ENCODE assay signal across 12 mouse cellular contexts in the genomic region with DNA sequence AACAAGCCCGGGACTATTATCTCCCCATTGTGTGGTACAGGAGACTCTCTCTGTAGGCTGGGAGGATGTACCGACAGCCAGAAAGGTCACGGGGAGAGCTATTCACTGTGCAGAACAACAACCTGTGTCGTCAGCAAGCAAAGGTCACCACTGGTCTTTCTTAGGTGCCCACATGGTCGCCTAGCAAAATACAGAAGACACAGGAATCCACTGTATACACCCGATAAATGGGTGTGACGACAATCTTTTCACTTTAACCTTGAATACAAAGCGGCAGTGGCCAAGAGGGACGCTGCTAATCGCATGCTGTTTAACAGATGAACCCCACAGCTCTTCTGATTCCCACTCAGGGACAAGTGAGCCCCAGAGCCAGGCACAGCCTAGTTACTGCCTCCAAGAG.
DNase-seq lines count a peak whose midpoint lies in the region; ATAC-seq and TF ChIP-seq lines count a peak whose summit lies in the region.
"Had no signal": no experiment of that assay in that cellular context is flagged by ENCODE, and none has a peak within 500 bp of the region (broad histone marks: within the 10 kb centered on the region; RNA-seq: fewer than 3 reads in every experiment).

No protein-coding gene starts in this region.

- no peak for TF ChIP-seq CTCF in left cerebral cortex, adult 2 months (IDR thresholded peaks at IDR 0.05)

- 58% methylated on average over 10 of the region's 10 CpGs for WGBS in forebrain, embryonic 15.5 days
- 89% methylated on average over 10 of the region's 10 CpGs for WGBS in limb, embryonic 10.5 days

- peak overlapping the region; percentile 30; the same call in 1 of the 2 replicates for H3K4me3 ChIP-seq in left cerebral cortex, adult 2 months
- H3K4me3 ChIP-seq in forebrain, embryonic 15.5 days: no peak overlapping the region
- H3K4me3 ChIP-seq in limb, embryonic 10.5 days: no peak overlapping the region
- H3K4me3 ChIP-seq: kidney, embryonic 15.5 days had no signal

- H3K9me3 ChIP-seq in forebrain, embryonic 15.5 days: no peaks in the 10 kb centered on the region
- no peaks in the 10 kb centered on the region for H3K9me3 ChIP-seq in limb, embryonic 10.5 days (replicated peaks)
- H3K9me3 ChIP-seq: kidney, embryonic 15.5 days had no signal

- no peak overlapping the region for H3K27ac ChIP-seq in left cerebral cortex, adult 2 months
- no peak overlapping the region for H3K27ac ChIP-seq in forebrain, embryonic 15.5 days (replicated peaks)
- no peak overlapping the region for H3K27ac ChIP-seq in limb, embryonic 10.5 days
- H3K27ac ChIP-seq: kidney, embryonic 15.5 days had no signal

- no peak overlapping the region for H3K9ac ChIP-seq in forebrain, embryonic 15.5 days (replicated peaks)
- H3K9ac ChIP-seq: kidney, embryonic 15.5 days had no signal

- H3K4me1 ChIP-seq in forebrain, embryonic 15.5 days: no peaks in the 10 kb centered on the region
- H3K4me1 ChIP-seq in limb, embryonic 10.5 days: no peaks in the 10 kb centered on the region

- no peaks in the 10 kb centered on the region for H3K36me3 ChIP-seq in forebrain, embryonic 15.5 days
- H3K36me3 ChIP-seq in limb, embryonic 10.5 days: no peaks in the 10 kb centered on the region
- H3K36me3 ChIP-seq: kidney, embryonic 15.5 days had no signal

- peak; percentile 61; the same call in 1 of the 2 replicates for ATAC-seq in forebrain, embryonic 15.5 days (replicated peaks)

- DNase-seq in left cerebral cortex, adult 2 months (ENCODE audit: extremely low spot score in 1 of 2, low spot score in 2 of 2): no peak
- DNase-seq in left cerebral cortex, adult 18-20 months (ENCODE audit: low spot score in 2 of 2): no peak
- peak; percentile 45 for DNase-seq in mesoderm, embryonic 11.5 days (ENCODE audit: low read depth, low spot score)
- DNase-seq in ovary, postnatal 14 days (ENCODE audit: low spot score): no peak
- DNase-seq in urinary bladder, adult 2 months (ENCODE audit: low spot score): no peak
- DNase-seq in limb, embryonic 10.5 days (ENCODE audit: low spot score): no peak
- DNase-seq in lung, postnatal 14 days: no peak
- DNase-seq: adrenal gland, postnatal 25 days; gastrocnemius, postnatal 14 days; liver had no signal

- intact Hi-C loops in left cerebral cortex, adult 2 months (cut with DNase I): no loop called here

- H3K27me3 ChIP-seq in forebrain, embryonic 15.5 days: no peaks in the 10 kb centered on the region
- H3K27me3 ChIP-seq in limb, embryonic 10.5 days (ENCODE audit: low read depth, poor library complexity, severe bottlenecking): no peaks in the 10 kb centered on the region
- H3K27me3 ChIP-seq: kidney, embryonic 15.5 days had no signal

- H3K4me2 ChIP-seq in forebrain, embryonic 15.5 days (replicated peaks): peak overlapping the region; percentile 19; the same call in 1 of the 2 replicates
